Mouse (Mus musculus) urinary bladder, postnatal 14 days (tissue): Measurements from ENCODE around the gene Ddit4.

Experiments used
- DNase-seq: peaks from one replicate; pipeline ENCODE4 v3.0.0; 2021; ENCODE audit warnings: low spot score

Ddit4 gene

GRCm38 (mm10) chr10:59949255-59949648 lies 2.4 kb downstream of the Ddit4 start:
- no peak for DNase-seq

DNA sequence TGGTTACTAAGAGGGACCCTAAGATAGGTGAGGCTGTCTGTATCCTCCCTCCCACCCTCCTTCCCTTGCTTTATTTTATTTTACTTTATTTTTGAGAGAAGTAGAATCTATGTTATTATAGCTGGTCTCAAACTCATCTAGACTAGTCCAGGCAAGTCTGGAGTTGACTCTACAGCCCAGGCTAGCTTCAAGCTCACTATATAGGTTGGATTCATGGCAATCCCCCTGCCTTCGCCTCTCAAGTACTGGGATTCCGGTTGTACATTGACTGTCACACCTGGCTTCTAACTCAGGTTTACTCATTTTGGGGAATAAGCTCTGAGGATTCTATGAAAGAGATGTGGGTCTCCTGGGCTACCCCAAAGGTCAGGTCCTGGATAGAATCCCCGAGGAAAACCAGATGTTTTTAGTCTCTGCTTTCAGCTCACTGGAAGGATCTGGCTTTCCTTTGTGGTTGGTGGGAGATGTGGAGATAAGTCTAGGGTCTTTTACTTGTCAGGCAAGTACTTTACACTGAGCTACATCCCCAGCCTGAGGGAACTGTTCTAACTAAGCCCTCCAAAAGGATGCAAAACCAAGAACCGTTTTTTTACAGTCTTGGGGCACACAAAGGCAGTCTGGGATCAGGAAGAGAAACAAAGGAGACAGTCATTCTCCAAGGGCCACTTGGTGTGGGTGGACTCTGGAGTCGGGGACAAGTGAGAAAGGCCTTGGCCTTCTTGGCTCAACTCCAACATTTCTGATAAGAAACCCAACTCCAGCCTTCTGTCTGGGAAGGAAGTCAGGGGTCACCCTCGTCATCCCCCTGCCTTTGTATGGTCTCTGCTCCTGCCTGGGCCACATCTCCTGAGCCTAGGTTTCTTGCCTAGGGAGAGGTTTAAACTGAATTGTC lies 3.0 kb downstream of the Ddit4 start:
- no peak for DNase-seq

DNA sequence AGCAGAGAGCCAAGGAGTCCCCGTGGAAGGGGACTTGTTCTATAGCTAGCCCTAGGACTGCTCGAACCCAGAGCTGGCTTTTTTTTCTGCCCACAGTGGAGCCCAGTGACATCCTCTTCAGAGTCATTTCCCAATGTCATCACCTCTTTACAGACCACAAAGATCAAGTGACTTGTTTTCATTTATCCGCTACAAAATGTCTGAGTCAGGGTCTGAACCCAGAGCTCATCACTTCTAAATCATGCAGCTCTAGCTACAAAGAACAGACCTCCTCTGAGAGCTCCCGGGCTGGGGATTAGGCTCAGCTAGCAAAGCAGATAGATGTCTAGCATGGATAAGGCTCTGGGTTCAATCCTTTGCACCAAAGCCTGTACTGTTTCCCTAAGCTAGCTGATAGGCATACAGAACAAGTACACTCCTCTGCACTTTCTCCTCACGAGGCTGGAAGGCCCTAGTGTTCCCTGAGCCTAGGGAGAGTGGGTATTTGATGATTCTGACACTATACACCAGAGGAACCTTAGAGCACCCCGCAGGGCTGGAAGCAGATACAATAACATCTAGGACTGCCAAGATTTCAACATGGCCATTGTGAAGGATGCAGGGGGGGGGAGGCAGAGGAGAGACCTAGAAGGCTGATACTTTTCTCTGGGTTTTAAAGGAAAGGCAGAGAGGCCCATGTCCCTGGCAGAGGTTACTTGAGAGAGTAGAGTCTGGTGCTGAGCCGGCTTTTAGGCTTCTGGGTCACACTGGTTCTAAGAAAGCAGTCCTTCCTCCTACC lies 4.1 kb downstream of the Ddit4 start:
- no peak for DNase-seq

- no peak for DNase-seq
Observed at GRCm38 (mm10) chr10:59946362-59946761, 5.3 kb downstream of the Ddit4 start.

DNA sequence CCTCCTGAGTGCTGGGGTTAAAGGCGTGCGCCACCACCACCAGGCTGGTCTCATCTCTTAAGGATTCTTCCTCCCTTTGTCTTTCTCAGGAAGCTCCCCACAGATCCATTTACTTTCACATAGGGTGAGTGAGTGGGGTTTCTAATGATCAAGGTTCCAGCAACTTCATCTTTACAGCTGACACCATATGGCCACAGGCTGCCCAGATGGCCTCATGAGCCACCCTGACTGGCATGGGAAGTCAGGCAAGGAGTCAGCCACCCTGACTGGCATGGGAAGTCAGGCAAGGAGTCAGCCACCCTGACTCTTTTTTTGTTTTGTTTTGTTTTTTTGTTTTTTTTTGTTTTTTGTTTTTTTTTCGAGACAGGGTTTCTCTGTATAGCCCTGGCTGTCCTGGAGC lies 6.2 kb downstream of the Ddit4 start:
- no peak for DNase-seq

- DNase-seq = peak; percentile 89
Observed at GRCm38 (mm10) chr10:59943421-59943989, 8.1 kb downstream of the Ddit4 start.

DNA sequence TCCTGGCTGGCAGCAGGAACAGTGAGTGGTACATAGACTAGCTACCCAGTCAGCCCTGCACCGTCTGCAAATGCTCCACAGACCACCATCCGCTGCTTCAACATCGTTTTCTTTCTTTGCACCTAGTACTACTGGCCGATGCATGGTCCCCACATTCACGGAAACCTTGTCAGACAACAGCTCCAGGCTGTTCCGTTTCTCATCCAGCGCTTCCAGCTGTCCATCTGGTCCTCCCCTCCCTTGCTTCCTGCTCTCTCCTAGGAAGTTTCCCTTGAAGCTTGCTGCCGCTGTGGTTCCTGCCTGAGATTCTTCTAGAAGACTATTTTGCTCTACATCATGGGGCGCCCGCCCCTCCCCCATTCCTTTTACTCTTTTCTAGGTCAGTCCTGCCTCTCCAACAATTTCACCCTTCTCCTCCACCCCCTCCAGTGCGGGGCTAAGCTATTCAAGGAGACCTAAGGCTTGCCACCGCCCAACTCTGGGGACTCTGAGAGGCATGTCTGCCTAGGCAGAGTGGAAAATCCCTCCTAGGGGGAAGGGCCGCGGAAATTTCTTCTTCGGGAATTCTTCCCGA lies 8.7 kb downstream of the Ddit4 start:
- DNase-seq = no peak

DNA sequence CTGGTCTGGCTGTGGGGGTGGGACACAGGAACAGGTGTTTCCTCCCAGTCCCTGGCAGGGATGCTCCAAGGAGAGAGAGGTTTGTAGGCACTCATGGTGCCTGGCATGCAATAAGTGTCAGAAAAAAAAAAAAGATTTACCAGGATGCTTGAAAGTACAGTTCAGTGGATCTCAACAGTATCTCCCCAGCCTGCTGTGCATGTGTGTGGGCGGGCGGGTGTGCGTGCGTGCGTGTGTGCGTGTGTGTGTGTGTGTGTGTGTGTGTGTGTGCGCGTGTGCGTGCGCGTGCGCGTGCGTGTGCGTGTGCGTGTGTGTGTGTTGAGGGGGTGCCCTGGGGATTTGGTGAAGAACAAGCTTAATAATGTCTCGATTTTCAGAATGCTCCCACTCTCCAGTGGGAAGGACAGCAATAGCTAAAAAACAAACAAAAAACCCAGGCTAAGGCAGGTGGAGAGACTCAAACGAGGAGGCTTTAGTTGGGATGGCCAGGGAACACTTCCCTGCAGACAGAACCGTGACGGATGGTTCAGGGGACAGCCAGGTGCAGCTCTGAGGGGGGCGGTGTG lies 9.3 kb downstream of the Ddit4 start:
- no peak for DNase-seq

- no peak for DNase-seq
Observed at GRCm38 (mm10) chr10:59939081-59939480, 12.6 kb downstream of the Ddit4 start.

- DNase-seq = no peak
Observed at GRCm38 (mm10) chr10:59938662-59939061, 13.0 kb downstream of the Ddit4 start.

GRCm38 (mm10) chr10:59936058-59936856 lies 15.4 kb downstream of the Ddit4 start:
- DNase-seq = no peak

GRCm38 (mm10) chr10:59934039-59934438 lies 17.6 kb downstream of the Ddit4 start:
- no peak for DNase-seq

GRCm38 (mm10) chr10:59932521-59932920 lies 19.1 kb downstream of the Ddit4 start:
- DNase-seq = no peak

GRCm38 (mm10) chr10:59930996-59931395 lies 20.6 kb downstream of the Ddit4 start:
- DNase-seq = no peak

GRCm38 (mm10) chr10:59929205-59929604 lies 22.4 kb downstream of the Ddit4 start:
- no peak for DNase-seq

DNA sequence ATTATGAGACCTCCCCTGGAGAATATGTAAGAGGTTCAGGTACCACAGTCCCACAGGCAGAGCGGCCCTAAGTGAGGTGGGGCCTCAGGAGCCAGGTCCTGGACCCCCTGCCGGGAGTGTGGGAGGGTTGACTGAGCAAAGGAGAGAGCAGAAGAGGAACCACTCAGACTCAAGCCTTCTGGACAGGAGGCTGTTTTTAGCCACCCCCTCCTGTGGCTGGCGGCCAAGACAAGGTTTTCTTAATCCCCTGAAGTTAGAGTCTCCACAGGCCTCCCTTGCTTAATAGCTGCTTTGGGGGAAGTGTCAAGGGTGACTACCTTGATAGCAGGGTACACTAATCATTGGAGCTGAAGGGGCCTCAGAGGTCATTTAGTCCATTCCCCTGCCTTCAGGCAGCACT lies 27.3 kb downstream of the Ddit4 start:
- DNase-seq = no peak

GRCm38 (mm10) chr10:59923493-59923892 lies 28.1 kb downstream of the Ddit4 start:
- DNase-seq = no peak

GRCm38 (mm10) chr10:59920810-59921681 lies 30.6 kb downstream of the Ddit4 start:
- DNase-seq = peak; percentile 86

DNA sequence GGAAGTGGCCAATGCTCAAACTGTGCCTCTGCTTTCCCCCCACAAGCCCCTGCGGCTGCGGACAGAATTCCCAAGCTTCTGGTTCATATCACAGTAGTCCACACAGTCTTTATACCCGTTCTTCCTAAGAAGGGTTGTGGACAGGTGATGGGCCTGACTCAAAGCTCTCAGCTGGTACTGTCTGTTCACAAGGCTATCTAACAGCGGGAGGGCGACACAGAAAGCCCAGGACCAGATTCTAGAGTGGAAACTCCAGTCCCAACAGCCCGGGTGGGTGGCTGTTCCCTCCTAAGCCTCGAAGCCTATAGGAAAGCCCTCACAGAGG lies 31.2 kb downstream of the Ddit4 start:
- no peak for DNase-seq

DNA sequence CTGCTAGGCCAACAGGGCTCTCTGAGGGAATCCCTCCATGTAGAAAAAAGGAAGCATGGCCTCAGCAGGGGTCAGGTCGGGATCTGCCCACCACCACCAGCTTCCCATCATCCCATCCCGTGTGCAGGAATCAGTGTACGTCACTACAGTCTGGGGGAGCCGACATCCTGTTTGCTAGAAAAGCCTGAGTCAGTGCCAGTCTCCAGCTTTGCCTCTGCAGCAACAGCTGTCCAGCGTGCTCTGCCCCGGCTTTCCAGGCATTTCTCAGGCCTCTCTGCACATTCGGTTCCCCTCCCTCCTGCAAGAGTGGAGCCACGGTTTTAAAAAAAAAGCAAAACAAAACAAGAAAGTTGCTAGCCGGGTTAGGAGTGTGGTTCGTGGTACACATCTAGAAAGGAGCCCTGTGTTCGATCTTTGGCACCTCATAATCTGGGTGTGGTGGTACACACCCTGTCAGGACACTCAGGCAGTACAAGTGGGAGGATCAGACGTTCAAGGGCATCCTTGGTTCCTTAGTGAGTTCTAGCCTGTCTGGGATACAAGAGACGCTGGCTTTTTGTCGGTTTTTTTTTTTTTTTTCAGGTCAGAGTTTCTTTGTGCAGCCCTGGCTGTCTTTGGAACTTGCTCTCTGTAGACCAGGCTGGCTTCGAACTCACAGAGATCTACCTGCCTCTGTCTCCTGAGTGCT lies 32.0 kb downstream of the Ddit4 start:
- DNase-seq = peak; percentile 48
